Mouse (Mus musculus) embryonic facial prominence, embryonic 10.5 days (tissue): ENCODE measurements at regions not wholly inside any gene's neighbourhood (a gene's known extent, or its start where the extent isn't known, plus 50 kb on each side); places are given as distances from the start of the nearest gene placed in this dataset.

Source experiments
- DNase-seq: peaks from one replicate; pipeline ENCODE4 v3.0.0-alpha.2; 2017; ENCODE audit warnings: low spot score
- H3K27ac ChIP-seq: fragments of 300-500 bp; sonication (generic); replicated peaks from 2 replicates; pipeline ENCODE4 v1.5.1; 2016; ENCODE audit warnings: mild to moderate bottlenecking
- H3K27me3 ChIP-seq: fragments of 300-500 bp; sonication (generic); replicated peaks from 2 replicates; pipeline ENCODE4 v1.6.1; 2016; ENCODE audit warnings: low read depth, mild to moderate bottlenecking; ENCODE audit not compliant: poor library complexity, severe bottlenecking
- H3K36me3 ChIP-seq: fragments of 300-500 bp; sonication (generic); replicated peaks from 2 replicates; pipeline ENCODE4 v1.6.1; 2016; ENCODE audit warnings: mild to moderate bottlenecking, moderate library complexity
- H3K4me1 ChIP-seq: fragments of 300-500 bp; sonication (generic); 2 replicates; pipeline ENCODE4 v1.6.1; 2016
- H3K4me3 ChIP-seq: fragments of 300-500 bp; sonication (generic); 2 replicates; pipeline ENCODE4 v1.5.1; 2016; ENCODE audit warnings: mild to moderate bottlenecking, moderate library complexity
- H3K9me3 ChIP-seq: fragments of 300-500 bp; sonication (generic); 2 replicates; pipeline ENCODE4 v1.6.1; 2016; ENCODE audit warnings: mild to moderate bottlenecking
- WGBS: fragments of 180-500 bp; shearing (Covaris S2); methylation state at CpG from one replicate; pipeline ENCODE4 v1.1.7; 2016; 5-methylcytosine and 5-hydroxymethylcytosine counted together

DNA sequence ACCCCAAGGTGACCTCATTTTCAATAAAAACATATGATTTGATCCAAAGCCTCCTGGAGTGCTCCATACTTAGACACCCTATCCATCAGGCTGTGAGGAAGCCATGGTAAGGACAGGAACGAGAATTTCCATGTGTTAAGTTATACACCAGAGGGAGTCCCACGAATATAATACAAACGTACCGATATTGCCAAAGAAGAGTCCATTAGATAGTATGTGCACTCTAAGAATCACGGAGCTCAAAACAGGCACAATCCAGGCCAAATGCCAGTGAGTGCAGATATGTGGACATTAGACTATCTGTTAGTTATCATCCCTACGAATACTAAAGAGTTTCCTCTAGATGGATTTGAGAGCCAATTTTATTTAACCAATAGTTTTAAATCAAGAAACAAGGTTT, 123.3 kb upstream of the Hmga2 start:
- 89% methylated on average over 6 of the region's 6 CpGs for WGBS
- peaks cover 8% of the 10 kb centered on the region for H3K4me1 ChIP-seq
- no peaks in the 10 kb centered on the region for H3K9me3 ChIP-seq
- no peak overlapping the region for H3K4me3 ChIP-seq
- DNase-seq, result no peak
- no peaks in the 10 kb centered on the region for H3K36me3 ChIP-seq
- H3K27ac ChIP-seq, result no peak overlapping the region
- H3K27me3 ChIP-seq, result no peaks in the 10 kb centered on the region

DNA sequence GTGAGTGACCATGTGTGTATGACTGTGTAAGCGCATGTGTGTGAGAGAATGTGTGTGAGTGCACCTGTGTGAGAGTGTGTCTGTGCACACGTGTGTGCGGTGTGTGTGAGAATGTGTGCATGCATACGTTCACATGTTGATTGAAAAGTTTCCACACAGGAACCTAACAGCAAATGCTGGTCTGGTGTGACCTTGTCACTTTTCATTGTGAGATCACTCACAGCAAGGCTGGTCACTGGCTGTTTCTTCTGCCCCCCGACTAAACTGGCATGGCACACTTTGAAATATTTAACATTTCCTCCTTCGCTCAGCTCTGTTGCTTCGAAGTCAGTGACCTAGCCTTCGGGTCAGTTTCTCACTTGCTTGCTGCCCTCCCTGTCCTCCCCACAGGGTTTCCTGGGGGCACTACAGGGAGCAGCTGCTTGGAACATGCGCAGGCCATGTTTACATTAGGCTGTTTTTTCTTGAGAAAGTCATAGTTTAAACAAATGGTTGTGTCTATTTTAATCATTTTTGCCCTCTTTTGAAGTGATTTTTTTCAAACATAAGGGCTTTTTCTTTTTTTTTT, 121.1 kb upstream of the Hmga2 start:
- no peak overlapping the region for H3K27ac ChIP-seq
- WGBS, result 56% methylated on average over 9 of the region's 9 CpGs
- peaks cover 6% of the 10 kb centered on the region; the same call in 1 of the 2 replicates for H3K4me1 ChIP-seq
- peaks cover 2% of the 10 kb centered on the region; the same call in 1 of the 2 replicates for H3K9me3 ChIP-seq
- no peaks in the 10 kb centered on the region for H3K36me3 ChIP-seq
- no peaks in the 10 kb centered on the region for H3K27me3 ChIP-seq
- peak; percentile 32 for DNase-seq
- H3K4me3 ChIP-seq, result no peak overlapping the region

DNA sequence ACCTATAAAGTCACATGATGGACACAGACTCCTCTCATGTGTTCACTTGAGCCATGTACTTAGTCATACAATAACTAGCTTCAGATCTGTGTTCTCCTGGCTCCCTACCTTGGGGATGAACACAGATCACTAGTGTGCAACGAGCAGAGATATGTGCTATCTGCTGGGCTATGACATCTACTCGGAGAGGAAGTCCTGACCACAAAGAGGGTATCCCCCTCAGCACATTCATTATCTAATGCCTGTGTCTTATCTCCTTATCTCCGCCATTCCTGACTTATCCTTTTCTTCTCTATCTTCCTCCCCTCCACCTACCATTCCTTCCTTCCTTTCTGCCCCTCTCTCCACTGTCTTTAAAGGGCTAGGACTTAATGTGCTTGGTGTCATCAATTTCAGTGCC, 118.9 kb upstream of the Hmga2 start:
- H3K27ac ChIP-seq, result no peak overlapping the region
- 90% methylated on average over 3 of the region's 3 CpGs for WGBS
- no peak for DNase-seq
- H3K27me3 ChIP-seq, result no peaks in the 10 kb centered on the region
- no peak overlapping the region for H3K4me3 ChIP-seq
- peaks cover 6% of the 10 kb centered on the region; the same call in 1 of the 2 replicates for H3K4me1 ChIP-seq
- peaks cover 2% of the 10 kb centered on the region; the same call in 1 of the 2 replicates for H3K9me3 ChIP-seq
- no peaks in the 10 kb centered on the region for H3K36me3 ChIP-seq

DNA sequence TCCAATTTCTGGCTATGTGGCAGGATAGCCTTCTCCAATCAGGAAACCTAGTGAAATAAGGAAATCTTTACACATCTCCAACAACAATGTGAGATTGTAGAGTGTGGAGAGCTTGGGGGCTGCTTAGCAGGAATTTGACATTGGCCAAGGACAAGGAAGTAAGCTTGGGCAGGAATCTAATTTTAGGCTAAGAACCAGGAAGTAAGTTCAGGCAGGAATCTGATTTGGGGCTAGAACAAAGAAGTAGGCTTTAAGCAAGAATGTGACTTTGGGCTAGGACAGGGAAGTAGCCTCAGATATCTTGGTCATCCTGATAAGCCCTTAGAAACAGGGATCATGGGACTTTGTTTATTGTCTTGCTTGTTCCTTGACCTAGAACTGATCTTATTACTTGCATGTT, 117.6 kb upstream of the Hmga2 start:
- Histone ChIP-seq H3K36me3 (no peaks in the 10 kb centered on the region), H3K4me3 (no peak overlapping the region), H3K27ac (no peak overlapping the region), H3K27me3 (no peaks in the 10 kb centered on the region), H3K4me1 (peaks cover 6% of the 10 kb centered on the region; the same call in 1 of the 2 replicates), H3K9me3 (peaks cover 2% of the 10 kb centered on the region; the same call in 1 of the 2 replicates)
- DNase-seq, result no peak

DNA sequence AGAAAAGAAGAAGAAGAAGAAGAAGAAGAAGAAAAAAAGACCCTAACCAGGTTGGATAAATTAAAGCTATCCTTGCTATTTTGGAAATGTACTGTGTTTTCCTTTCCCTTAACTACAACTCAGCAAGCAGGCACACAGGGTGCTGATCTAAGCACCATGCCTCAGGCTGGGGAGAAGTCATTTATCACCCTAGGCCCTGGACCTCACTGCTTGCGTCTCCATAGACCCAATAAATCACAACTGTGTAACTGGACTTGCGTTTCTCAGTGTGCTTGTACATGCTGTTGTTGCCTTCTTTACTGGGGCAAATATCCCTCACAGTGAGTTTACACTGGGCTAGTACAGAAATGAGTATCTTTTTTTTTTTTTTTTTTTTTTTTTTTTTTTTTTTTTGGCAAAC, 113.4 kb upstream of the Hmga2 start:
- WGBS, result 92% methylated on average over 2 of the region's 2 CpGs
- no peak overlapping the region for H3K27ac ChIP-seq

DNA sequence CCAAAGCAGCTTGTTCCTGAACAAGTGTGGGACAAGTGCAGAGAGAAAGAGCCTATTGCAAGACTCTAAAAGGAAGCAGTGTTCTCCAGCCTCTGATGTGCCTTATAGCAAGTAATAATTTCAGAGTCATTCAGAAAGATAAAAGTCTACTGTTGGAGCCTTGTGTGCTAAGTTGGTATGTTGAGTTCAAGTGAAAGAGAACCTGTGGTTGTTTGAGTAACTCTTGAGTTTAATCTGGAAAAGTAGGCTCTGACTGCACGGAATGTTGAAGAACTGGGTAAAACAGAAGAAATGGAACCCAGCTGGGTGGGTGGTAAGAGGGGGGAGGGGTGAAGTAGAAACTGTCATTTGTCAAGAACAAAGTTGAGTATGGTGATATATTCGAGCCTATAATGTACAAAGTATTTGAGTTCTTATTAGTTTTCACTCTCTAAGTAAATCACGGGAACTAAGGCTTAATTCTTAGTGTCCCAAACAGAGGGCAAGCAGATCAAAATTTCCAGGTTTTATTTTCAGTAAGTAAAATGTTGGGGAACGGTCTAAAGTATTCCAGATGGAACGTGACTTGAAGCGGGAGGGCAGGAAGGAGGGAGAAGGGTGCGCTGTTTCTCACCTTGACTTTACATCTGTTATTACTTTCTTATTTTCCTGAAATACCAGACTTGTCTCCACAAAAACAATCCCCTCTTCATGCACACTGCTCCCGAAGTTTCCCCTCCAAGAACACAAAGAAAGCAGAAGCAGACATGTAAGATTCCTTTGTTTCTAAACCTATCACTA, 111.8 kb upstream of the Hmga2 start:
- no peak for DNase-seq
- H3K9me3 ChIP-seq, result no peaks in the 10 kb centered on the region
- H3K4me1 ChIP-seq, result peaks cover 11% of the 10 kb centered on the region
- 56% methylated on average over 8 of the region's 8 CpGs for WGBS
- H3K27me3 ChIP-seq, result no peaks in the 10 kb centered on the region
- no peaks in the 10 kb centered on the region for H3K36me3 ChIP-seq
- peak overlapping the region; percentile 76; the same call in 1 of the 2 replicates for H3K27ac ChIP-seq
- H3K4me3 ChIP-seq, result no peak overlapping the region

More for the DNA sequence above, 113.4 kb upstream of the Hmga2 start:
- Histone ChIP-seq H3K36me3 (no peaks in the 10 kb centered on the region), H3K4me1 (peaks cover 11% of the 10 kb centered on the region), H3K9me3 (peaks cover 2% of the 10 kb centered on the region; the same call in 1 of the 2 replicates), H3K27me3 (no peaks in the 10 kb centered on the region), H3K4me3 (no peak overlapping the region)
- no peak for DNase-seq

DNA sequence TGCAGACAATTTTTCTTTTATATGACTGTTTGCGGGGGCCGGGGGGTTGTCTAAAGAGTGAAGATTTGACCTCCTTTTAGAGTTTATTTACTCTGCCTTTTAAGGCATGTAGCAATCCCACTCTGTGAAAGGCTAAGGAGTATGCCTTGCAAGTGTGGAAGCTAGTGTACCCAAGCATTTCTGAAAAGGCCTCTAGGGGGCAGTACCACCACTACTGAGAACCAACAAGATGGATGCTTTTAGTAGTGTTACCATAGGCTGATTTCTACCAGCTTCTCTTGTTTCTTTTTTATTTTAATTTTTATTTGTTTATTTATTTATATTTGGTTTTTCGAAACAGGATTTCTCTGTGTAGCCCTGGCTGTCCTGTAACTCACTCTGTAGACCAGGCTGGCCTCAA, 110.9 kb upstream of the Hmga2 start:
- Histone ChIP-seq H3K36me3 (no peaks in the 10 kb centered on the region), H3K4me3 (no peak overlapping the region), H3K4me1 (peaks cover 16% of the 10 kb centered on the region), H3K27me3 (no peaks in the 10 kb centered on the region), H3K27ac (0 out of 2 replicates have a peak overlapping the region, but pooled peaks have one; percentile 76), H3K9me3 (no peaks in the 10 kb centered on the region)
- no peak for DNase-seq
- WGBS, result 86% methylated on average over 3 of the region's 3 CpGs

DNA sequence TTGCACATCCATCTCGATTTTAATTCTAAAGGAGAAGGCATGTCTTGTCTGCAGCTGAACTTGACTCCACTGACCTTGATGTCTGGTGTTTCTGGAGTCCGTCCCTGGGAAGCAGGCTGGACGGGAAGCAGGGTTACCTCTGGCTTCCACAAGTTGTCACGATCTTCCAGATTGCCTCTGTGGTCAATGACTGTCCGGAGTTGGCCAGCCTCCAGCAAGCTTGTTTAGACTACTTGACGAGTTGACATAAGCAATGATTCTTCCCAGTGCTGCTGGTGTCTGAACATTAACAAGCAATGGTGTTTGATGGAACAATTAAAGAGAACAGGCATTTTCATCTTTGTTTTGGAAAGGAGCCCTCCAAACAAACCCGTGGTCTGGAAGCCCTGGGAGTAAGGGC, 106.2 kb upstream of the Hmga2 start:
- DNase-seq, result no peak
- H3K9me3 ChIP-seq, result no peaks in the 10 kb centered on the region
- H3K4me1 ChIP-seq, result peaks cover 8% of the 10 kb centered on the region
- no peaks in the 10 kb centered on the region for H3K27me3 ChIP-seq
- 76% methylated on average over 7 of the region's 7 CpGs for whole genome bisulfite sequencing
- H3K27ac ChIP-seq, result no peak overlapping the region
- no peaks in the 10 kb centered on the region for H3K36me3 ChIP-seq
- no peak overlapping the region for H3K4me3 ChIP-seq

DNA sequence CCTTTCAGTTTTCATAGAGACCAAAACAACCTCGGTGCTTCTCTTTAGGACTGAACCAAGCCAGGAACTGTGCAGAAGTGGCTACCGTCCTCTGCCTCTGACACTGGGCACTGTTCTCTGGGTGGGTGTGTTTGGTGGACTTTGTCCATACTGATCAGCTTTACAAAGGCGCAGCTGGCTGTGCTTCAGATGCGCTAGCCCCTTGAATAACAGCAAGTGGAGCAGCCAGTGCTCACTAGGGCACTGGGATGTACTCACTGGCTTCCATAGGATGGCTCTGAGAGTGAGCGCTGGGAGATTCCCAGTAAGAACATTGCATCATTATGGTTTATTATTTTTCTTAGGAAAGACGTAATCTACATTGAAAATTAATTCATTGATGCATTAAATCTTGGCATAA, 105.3 kb upstream of the Hmga2 start:
- peak overlapping the region; percentile 51 for H3K27ac ChIP-seq
- no peak for DNase-seq
- H3K36me3 ChIP-seq, result no peaks in the 10 kb centered on the region
- 88% methylated on average over 6 of the region's 6 CpGs for WGBS
- peaks cover 13% of the 10 kb centered on the region for H3K4me1 ChIP-seq
- H3K9me3 ChIP-seq, result no peaks in the 10 kb centered on the region
- no peaks in the 10 kb centered on the region for H3K27me3 ChIP-seq
- no peak overlapping the region for H3K4me3 ChIP-seq

DNA sequence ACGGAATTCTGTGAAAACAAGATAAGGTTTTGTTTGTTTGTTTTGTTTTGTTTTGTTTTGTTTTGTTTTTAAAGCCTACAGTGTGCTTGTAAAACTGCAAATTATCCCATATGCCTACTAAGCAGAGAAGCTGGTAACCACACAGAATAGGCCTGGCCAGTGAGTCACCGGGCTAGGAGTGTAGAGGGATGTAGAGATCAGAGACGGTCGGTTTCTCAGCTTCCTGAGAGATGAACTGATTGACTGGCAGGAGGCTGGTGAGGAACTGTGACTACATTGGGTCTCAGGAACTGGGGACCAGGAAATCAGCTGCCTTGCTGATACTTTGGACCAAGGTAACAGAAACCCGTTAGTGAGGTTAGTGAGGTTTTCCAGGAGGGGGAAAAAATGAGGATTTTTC, 100.6 kb upstream of the Hmga2 start:
- no peaks in the 10 kb centered on the region for H3K36me3 ChIP-seq
- no peaks in the 10 kb centered on the region for H3K27me3 ChIP-seq
- no peaks in the 10 kb centered on the region for H3K9me3 ChIP-seq
- DNase-seq, result no peak
- no peak overlapping the region; the same call in 1 of the 2 replicates for H3K27ac ChIP-seq
- H3K4me3 ChIP-seq, result no peak overlapping the region
- peaks cover 31% of the 10 kb centered on the region for H3K4me1 ChIP-seq
- 48% methylated on average over 5 of the region's 5 CpGs for WGBS

DNA sequence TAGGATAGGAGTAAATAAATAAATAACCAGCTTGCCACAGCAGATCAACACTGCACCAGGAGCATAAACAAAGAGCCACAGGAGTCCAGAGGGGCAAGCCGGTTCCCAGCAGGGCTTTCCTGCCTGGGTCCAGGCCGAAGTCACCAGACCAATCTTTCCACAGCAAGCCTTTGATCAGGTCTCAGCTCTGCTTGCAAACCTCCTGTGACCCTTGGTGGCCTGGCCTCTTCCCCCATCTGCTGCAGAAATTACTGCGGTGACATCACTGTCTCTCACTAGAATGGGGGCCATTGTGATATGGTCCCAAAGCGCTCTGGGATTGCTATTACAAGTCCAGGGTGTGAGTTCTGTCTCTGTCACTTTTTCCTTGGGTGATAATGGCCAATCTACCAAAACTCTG, 99.9 kb upstream of the Hmga2 start:
- no peak overlapping the region for H3K4me3 ChIP-seq
- H3K27me3 ChIP-seq, result no peaks in the 10 kb centered on the region
- H3K4me1 ChIP-seq, result peaks cover 38% of the 10 kb centered on the region
- no peaks in the 10 kb centered on the region for H3K9me3 ChIP-seq
- peak; percentile 41 for DNase-seq
- H3K27ac ChIP-seq, result peak overlapping the region; percentile 63; the same call in 1 of the 2 replicates
- no peaks in the 10 kb centered on the region for H3K36me3 ChIP-seq
- WGBS, result 16% methylated on average over 4 of the region's 4 CpGs

DNA sequence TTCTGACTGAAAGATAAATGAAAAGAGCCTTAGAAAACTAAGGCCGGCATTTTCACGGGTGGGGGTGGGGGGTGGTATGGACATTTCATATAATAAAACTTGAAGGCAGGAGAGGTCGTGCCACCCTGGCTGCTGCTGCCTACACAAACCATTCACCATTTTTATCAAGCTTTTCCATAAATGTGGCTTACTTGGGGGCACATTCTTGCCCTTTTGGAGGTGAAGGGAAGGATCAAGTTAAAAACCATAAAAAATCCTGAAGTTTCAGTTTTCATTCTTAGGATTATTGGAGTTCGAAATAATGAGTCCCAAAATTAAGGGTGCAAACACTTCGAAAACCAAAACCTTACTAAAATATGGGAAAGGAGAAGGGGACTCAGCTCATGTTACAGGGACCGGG, 95.1 kb upstream of the Hmga2 start:
- DNase-seq, result peak; percentile 49
- Histone ChIP-seq H3K4me3 (peak overlapping the region; percentile 25; the same call in 1 of the 2 replicates), H3K27me3 (no peaks in the 10 kb centered on the region), H3K36me3 (no peaks in the 10 kb centered on the region), H3K27ac (peak overlapping the region; percentile 48), H3K4me1 (peaks cover 41% of the 10 kb centered on the region), H3K9me3 (no peaks in the 10 kb centered on the region)
- WGBS, result 15% methylated on average over 6 of the region's 6 CpGs

DNA sequence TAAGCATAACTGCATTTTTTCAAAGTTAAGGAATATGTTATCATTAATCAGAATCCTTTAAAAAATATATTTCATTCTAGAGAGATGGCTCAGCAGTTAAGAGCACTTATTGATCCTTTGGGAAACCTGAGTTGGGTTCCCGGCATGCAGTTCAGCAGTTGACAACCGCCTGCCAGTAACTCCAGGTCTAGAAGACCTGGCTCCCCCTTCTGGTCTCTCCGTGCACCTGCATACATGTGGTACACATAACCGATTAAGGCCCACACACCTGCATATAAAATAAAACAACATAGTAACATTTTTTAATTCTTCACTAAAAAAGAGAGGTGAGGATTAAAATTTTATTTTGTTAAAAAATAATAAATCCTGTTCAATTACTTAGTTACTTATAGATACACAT, 89.7 kb upstream of the Hmga2 start:
- no peak for DNase-seq
- 97% methylated on average over 4 of the region's 4 CpGs for WGBS

More for the DNA sequence above, 89.7 kb upstream of the Hmga2 start:
- Histone ChIP-seq H3K36me3 (no peaks in the 10 kb centered on the region), H3K4me1 (peaks cover 30% of the 10 kb centered on the region), H3K27ac (no peak overlapping the region), H3K4me3 (no peak overlapping the region), H3K9me3 (no peaks in the 10 kb centered on the region), H3K27me3 (0 out of 2 replicates have a peak, but pooled peaks cover 5% of the 10 kb centered on the region)
